Mouse (Mus musculus): Measurements from ENCODE around the gene Kpna1. TPM values are rescaled to one million over a fixed set of nuclear protein-coding genes. Genes with fewer than 3 reads are reported as not detected.

Kpna1 gene
- total and polyA plus RNA-seq, 3 experiments = 22.1 to 63.9 (median 57.9) TPM

DNA sequence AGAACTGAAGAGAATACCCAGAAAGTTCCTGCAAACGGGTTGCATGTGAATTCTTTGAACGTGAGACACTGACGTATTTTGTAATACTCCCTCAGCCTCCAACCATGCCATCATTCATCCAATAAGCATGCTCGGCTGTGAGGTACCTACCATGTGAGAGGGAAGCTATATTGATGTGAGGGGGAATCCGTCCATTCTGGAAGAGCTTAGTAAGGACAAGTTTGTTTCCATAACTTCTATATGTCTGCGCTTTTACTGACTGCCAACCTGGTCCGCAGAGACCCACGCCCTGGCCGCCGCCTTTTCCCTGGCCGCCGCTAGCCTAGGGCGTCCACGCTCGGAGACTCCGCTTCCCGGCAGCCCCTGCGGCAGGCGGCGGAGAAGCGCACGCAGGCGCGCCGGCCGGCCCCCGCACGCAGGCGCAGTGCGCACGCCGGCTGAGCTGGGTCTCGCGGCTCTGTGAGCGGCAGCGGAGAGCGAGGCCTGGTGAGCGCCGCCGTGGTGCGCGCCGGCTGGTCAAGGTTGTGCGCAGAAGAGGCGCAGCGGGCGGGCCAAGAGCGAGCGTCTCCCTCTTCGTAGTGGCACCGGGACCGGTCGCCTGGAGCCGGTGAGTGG lies 4.5 kb downstream of the Kpna1 start (continued):
- TF ChIP-seq TBP (conservative IDR thresholded peaks at IDR 0.05; ENCODE audit: low read depth, low read length) (peak; percentile 77), SMC3 (IDR thresholded peaks at IDR 0.05; ENCODE audit: low read depth, low read length) (no peak), ZMIZ1 (IDR thresholded peaks at IDR 0.05; ENCODE audit: low read depth, low read length) (peak; percentile 94), JUN (IDR thresholded peaks at IDR 0.05; ENCODE audit: insufficient read depth, low read depth, low read length) (no peak), POLR2A (IDR thresholded peaks at IDR 0.05; ENCODE audit: low read depth, low read length) (peak; percentile 99), POLR2AphosphoS2 (IDR thresholded peaks at IDR 0.05; ENCODE audit: low read depth, low read length) (peak; percentile 95), MYC (IDR thresholded peaks at IDR 0.05; ENCODE audit: low read depth, low read length) (peak; percentile 98), ELF1 (IDR thresholded peaks at IDR 0.05; ENCODE audit: low read depth, low read length) (peak; percentile 58; the same call in 1 of the 2 replicates), CHD1 (IDR thresholded peaks at IDR 0.05; ENCODE audit: low read depth, low read length) (no peak)

DNA sequence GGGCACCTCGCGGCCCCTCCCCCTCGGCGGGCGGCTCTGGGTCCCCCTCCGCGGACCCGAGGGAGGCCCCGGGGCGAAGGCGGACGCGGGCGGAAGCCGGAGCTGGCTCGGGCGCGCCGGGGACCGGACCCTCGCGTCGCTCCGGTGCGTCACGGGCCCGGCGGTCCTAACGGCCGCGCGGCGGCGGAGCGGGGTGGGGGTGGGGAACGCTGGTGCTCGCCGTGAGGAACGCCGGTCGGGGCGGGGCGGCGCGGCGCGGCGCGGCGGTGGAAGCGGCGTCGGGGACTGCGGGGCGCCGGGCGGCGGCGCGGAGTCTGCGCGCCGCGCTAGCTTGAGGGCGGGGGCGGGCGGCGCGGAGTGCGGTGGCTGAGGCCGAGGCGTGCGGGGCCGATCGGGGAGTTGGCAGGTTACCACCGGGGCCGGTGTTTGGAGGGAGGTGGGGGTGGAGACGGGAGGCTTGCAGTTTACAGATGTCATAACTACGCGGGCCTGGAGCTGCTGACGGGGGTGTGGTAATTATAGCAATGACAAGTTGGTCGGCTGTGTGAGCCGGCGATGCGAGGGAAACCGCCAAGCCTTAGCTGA lies 5.1 kb downstream of the Kpna1 start:
- peak; percentile 80 for DNase-seq (ENCODE audit: extremely low read depth)
- in situ Hi-C loops (cut with MboI; ENCODE audit: low pct_ligation_motif_present, low pct_unique_long_range_greater_than_20kb, low sequenced_read_pairs) = no loop called here
- TF ChIP-seq ETS1 (conservative IDR thresholded peaks at IDR 0.05; ENCODE audit: low read depth, low read length) (0 out of 2 replicates have a peak, but pooled peaks have one; percentile 9), SIN3A (IDR thresholded peaks at IDR 0.05; ENCODE audit: low read length) (peak; percentile 67; the same call in 1 of the 2 replicates), PAX5 (IDR thresholded peaks at IDR 0.05; ENCODE audit: low read length) (no peak), ZC3H11A (IDR thresholded peaks at IDR 0.05; ENCODE audit: low read depth, low read length) (no peak), HCFC1 (IDR thresholded peaks at IDR 0.05; ENCODE audit: low read depth, low read length) (no peak), UBTF (IDR thresholded peaks at IDR 0.05; ENCODE audit: low read depth, low read length) (0 out of 2 replicates have a peak, but pooled peaks have one; percentile 24), NRF1 (IDR thresholded peaks at IDR 0.05; ENCODE audit: low read depth, low read length) (peak; percentile 52; the same call in 1 of the 2 replicates), MEF2A (IDR thresholded peaks at IDR 0.05; ENCODE audit: borderline replicate concordance, low read depth, low read length) (peak; percentile 56; the same call in 1 of the 2 replicates), MXI1 (IDR thresholded peaks at IDR 0.05; ENCODE audit: low read depth, low read length) (0 out of 2 replicates have a peak, but pooled peaks have one; percentile 3)
- H3K4me3 ChIP-seq (replicated peaks in 1 of 3; ENCODE audit: low read depth in 2 of 3, low read length in 2 of 3, poor library complexity in 1 of 3) = peak overlapping the region; percentile 82 to 96 (median 84)
- peak overlapping the region; percentile 94 for H3K27ac ChIP-seq (ENCODE audit: insufficient read depth, low read depth)
- peaks cover 45% of the 10 kb centered on the region for H3K79me2 ChIP-seq (replicated peaks; ENCODE audit: control insufficient read depth, extremely low read depth, insufficient read depth, poor library complexity, severe bottlenecking)
- H3K9ac ChIP-seq (ENCODE audit: insufficient read depth, low read depth) = peak overlapping the region; percentile 91
- H3K9me3 ChIP-seq (replicated peaks; ENCODE audit: low read length) = no peaks in the 10 kb centered on the region
- dilution Hi-C loops (cut with MboI; ENCODE audit: extremely low pct_ligation_motif_present, extremely low pct_unique_long_range_greater_than_20kb, low sequenced_read_pairs) = no loop called here
- H3K4me2 ChIP-seq (ENCODE audit: insufficient read depth, low read depth, poor library complexity, severe bottlenecking) = peak overlapping the region; percentile 65; the same call in 1 of the 2 replicates
- H3K36me3 ChIP-seq (replicated peaks in 1 of 2; ENCODE audit: control insufficient read depth in 1 of 2, insufficient read depth in 1 of 2, low read length in 1 of 2) = peaks cover 0 to 15% of the 10 kb centered on the region in 2 experiments
- H3K27me3 ChIP-seq (replicated peaks) = no peaks in the 10 kb centered on the region
- peaks cover 2 to 39% of the 10 kb centered on the region in 2 experiments; a peak in 2 of 4 replicates for H3K4me1 ChIP-seq (ENCODE audit: control insufficient read depth in 1 of 2, insufficient read depth in 2 of 2)

All from CH12.LX (cell line).